In genomic region chr5:131009510-131009909, GRCm38 (mm10) we compare ENCODE assay signal across 9 mouse cellular contexts.
A peak's percentile ranks its signal among the peaks of the same experiment; 100 is the strongest.
DNase-seq lines count a peak whose midpoint lies in the region; ATAC-seq and TF ChIP-seq lines count a peak whose summit lies in the region.
"Had no signal": no experiment of that assay in that cellular context is flagged by ENCODE, and none has a peak within 500 bp of the region (broad histone marks: within the 10 kb centered on the region; RNA-seq: fewer than 3 reads in every experiment).

No protein-coding gene starts in this region.

- TF ChIP-seq POLR2A in heart, adult 2 months (IDR thresholded peaks at IDR 0.05; ENCODE audit: insufficient read depth, low read depth, low read length), result no peak
- no peak for TF ChIP-seq POLR2A in testis, adult 2 months (IDR thresholded peaks at IDR 0.05; ENCODE audit: control insufficient read depth, low read depth, low read length)

- 57% methylated on average over 6 of the region's 6 CpGs for WGBS in heart, adult 2 months

- intact Hi-C loops in heart, adult 2 months (cut with DNase I), result loop anchor here (2.0 kb wide), 1 partner anchor 419 kb away; no protein-coding TSS in a partner anchor
- intact Hi-C loops in heart, postnatal 14 days (cut with DNase I), result loop anchor here (5.0 kb wide), 1 partner anchor 147 kb away; no protein-coding TSS in a partner anchor

- H3K79me2 ChIP-seq in heart, adult 2 months (replicated peaks; ENCODE audit: control insufficient read depth, insufficient read depth, low read length), result no peaks in the 10 kb centered on the region

- no peak for TF ChIP-seq EP300 in heart, adult 2 months (IDR thresholded peaks at IDR 0.05; ENCODE audit: insufficient read depth, low read depth, low read length)

- no peak for ATAC-seq in granulocyte monocyte progenitor cell, adult 5-6 weeks (replicated peaks; ENCODE audit: poor library complexity, severe bottlenecking)

- H3K36me3 ChIP-seq in heart, adult 2 months (ENCODE audit: control insufficient read depth, insufficient read depth, low read length), result no peaks in the 10 kb centered on the region
- no peaks in the 10 kb centered on the region for H3K36me3 ChIP-seq in testis, adult 2 months (ENCODE audit: control insufficient read depth, insufficient read depth, low read length)

- H3K9ac ChIP-seq in heart, adult 2 months (ENCODE audit: low read depth, low read length), result no peak overlapping the region

- no peak overlapping the region for H3K27ac ChIP-seq in heart, adult 2 months
- H3K27ac ChIP-seq in testis, adult 2 months (ENCODE audit: control insufficient read depth, insufficient read depth, low read depth, low read length), result no peak overlapping the region
- H3K27ac ChIP-seq: macrophage had no signal

- no peaks in the 10 kb centered on the region for H3K27me3 ChIP-seq in heart, adult 2 months (ENCODE audit: control insufficient read depth, insufficient read depth, low read length)
- no peaks in the 10 kb centered on the region for H3K27me3 ChIP-seq in testis, adult 2 months (ENCODE audit: control insufficient read depth, insufficient read depth, low read length)

- H3K4me3 ChIP-seq in heart, adult 2 months, result no peak overlapping the region
- H3K4me3 ChIP-seq in testis, adult 2 months (ENCODE audit: control insufficient read depth, low read depth, low read length), result no peak overlapping the region

- no peak for DNase-seq in heart, adult 2 months
- no peak for DNase-seq in heart, postnatal 14 days
- DNase-seq in right cerebral cortex, postnatal 14 days, result peak; percentile 41
- DNase-seq in right cerebral cortex, adult 2 months (ENCODE audit: low spot score in 2 of 2), result no peak
- peak; percentile 26 for DNase-seq in embryo, embryonic 11.5 days (ENCODE audit: low read depth, low spot score)
- DNase-seq in thymus, postnatal 10 days (ENCODE audit: low spot score in 2 of 2), result no peak

- H3K4me1 ChIP-seq in heart, adult 2 months (ENCODE audit: control insufficient read depth, insufficient read depth, low read length), result no peaks in the 10 kb centered on the region
- no peaks in the 10 kb centered on the region for H3K4me1 ChIP-seq in testis, adult 2 months (ENCODE audit: control insufficient read depth, insufficient read depth, low read length)

- peak; percentile 54 for TF ChIP-seq CTCF in heart, adult 2 months (IDR thresholded peaks at IDR 0.05)
- TF ChIP-seq CTCF in testis, adult 2 months (IDR thresholded peaks at IDR 0.05; ENCODE audit: control insufficient read depth, insufficient read depth, insufficient replicate concordance, low read depth, low read length), result peak; percentile 75; the same call in 1 of the 2 replicates

Comparison
In these comparisons a context has a peak if more than half of its experiments do, and no peak if none do; other contexts are left out.
1. DNase-seq: peak in right cerebral cortex, postnatal 14 days (single experiment) and embryo, embryonic 11.5 days (single experiment); none in heart, adult 2 months (0 of 2), heart, postnatal 14 days (0 of 2), right cerebral cortex, adult 2 months (0 of 2) and thymus, postnatal 10 days (0 of 2).